18 mouse cellular contexts compared by ENCODE assay signal in the genomic region with DNA sequence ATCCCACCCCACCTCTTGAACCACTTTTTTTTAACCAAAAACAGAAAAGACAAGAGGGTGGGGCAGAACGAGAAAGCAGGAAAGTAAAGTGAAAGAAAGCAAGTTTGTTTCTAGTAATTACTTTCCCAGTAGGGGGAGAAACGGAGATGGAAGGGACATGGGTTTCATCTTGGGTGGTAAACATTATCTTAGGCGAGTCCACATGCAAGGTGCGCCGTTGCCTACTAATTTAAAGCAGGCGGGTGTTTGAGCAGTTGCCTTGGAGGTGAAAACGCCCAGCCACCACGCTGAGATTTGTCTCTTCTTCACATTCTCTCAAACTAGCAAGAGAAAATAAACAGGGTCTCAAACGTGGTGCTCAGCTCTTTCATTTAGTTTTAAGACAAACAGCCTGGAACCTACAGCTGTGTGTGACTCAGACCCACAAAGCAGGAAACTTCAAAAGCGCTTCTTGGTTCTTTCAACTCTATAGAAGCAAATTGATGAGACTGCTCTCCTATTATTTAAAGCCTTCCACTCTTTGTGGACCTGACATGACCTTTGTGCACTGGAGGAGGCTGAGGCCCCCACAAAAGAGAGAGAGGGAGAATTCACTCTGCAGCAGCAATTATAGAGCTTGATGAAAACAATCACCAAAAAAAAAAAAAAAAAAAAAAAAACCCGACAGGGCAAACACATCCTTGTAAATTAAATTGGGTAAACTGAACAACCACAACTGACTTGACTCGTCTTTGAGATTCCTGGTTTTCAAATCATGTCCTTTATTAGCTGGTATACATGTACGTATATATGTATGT.
DNase-seq lines count a peak whose midpoint lies in the region; ATAC-seq and TF ChIP-seq lines count a peak whose summit lies in the region.
"Had no signal": no experiment of that assay in that cellular context is flagged by ENCODE, and none has a peak within 500 bp of the region (broad histone marks: within the 10 kb centered on the region; RNA-seq: fewer than 3 reads in every experiment).

No protein-coding gene starts in this region.

- no peak overlapping the region for H3K9ac ChIP-seq in hindbrain, postnatal 0 days (replicated peaks; ENCODE audit: low read length)
- no peak overlapping the region; the same call in 1 of the 2 replicates for H3K9ac ChIP-seq in hindbrain, embryonic 16.5 days (ENCODE audit: low read depth, low read length)
- H3K9ac ChIP-seq in ES-E14 (ENCODE audit: insufficient read depth, low read depth, low read length, poor library complexity, severe bottlenecking): no peak overlapping the region
- no peak overlapping the region for H3K9ac ChIP-seq in neural tube, embryonic 11.5 days (ENCODE audit: low read length)
- H3K9ac ChIP-seq: kidney, embryonic 15.5 days; liver, embryonic 14.5 days had no signal

- no peaks in the 10 kb centered on the region for H3K27me3 ChIP-seq in hindbrain, postnatal 0 days (ENCODE audit: insufficient read depth, low read length)
- H3K27me3 ChIP-seq in hindbrain, embryonic 16.5 days (replicated peaks; ENCODE audit: control insufficient read depth, insufficient read depth, low read length): no peaks in the 10 kb centered on the region
- H3K27me3 ChIP-seq in neural tube, embryonic 11.5 days (ENCODE audit: control insufficient read depth, insufficient read depth, low read length): no peaks in the 10 kb centered on the region
- no peaks in the 10 kb centered on the region for H3K27me3 ChIP-seq in cerebellum, adult 2 months (ENCODE audit: control insufficient read depth, insufficient read depth, low read length)
- H3K27me3 ChIP-seq: kidney, embryonic 15.5 days had no signal

- TF ChIP-seq POLR2A in cerebellum, adult 2 months (IDR thresholded peaks at IDR 0.05; ENCODE audit: borderline replicate concordance, insufficient read depth, low read length): no peak

- H3K36me3 ChIP-seq in hindbrain, postnatal 0 days (ENCODE audit: insufficient read depth, low read length): no peaks in the 10 kb centered on the region
- H3K36me3 ChIP-seq in hindbrain, embryonic 16.5 days (ENCODE audit: control insufficient read depth, insufficient read depth, low read length): no peaks in the 10 kb centered on the region
- H3K36me3 ChIP-seq in ES-E14 (ENCODE audit: control insufficient read depth, insufficient read depth, low read length, poor library complexity, severe bottlenecking): no peaks in the 10 kb centered on the region
- no peaks in the 10 kb centered on the region for H3K36me3 ChIP-seq in neural tube, embryonic 11.5 days (ENCODE audit: control insufficient read depth, insufficient read depth, low read length)
- H3K36me3 ChIP-seq: kidney, embryonic 15.5 days had no signal

- H3K4me1 ChIP-seq in hindbrain, postnatal 0 days (ENCODE audit: insufficient read depth, low read length): peaks cover 5% of the 10 kb centered on the region; the same call in 1 of the 2 replicates
- peaks cover 3% of the 10 kb centered on the region for H3K4me1 ChIP-seq in hindbrain, embryonic 16.5 days (ENCODE audit: control insufficient read depth, insufficient read depth, low read depth, low read length)
- peaks cover 2 to 3% of the 10 kb centered on the region in 2 experiments; a peak in 2 of 4 replicates for H3K4me1 ChIP-seq in ES-E14 (ENCODE audit: control insufficient read depth in 2 of 2, insufficient read depth in 2 of 2, low read length in 2 of 2, poor library complexity in 1 of 2)
- H3K4me1 ChIP-seq in neural tube, embryonic 11.5 days (ENCODE audit: control insufficient read depth, insufficient read depth, low read length): peaks cover 6% of the 10 kb centered on the region
- H3K4me1 ChIP-seq in cerebellum, adult 2 months (ENCODE audit: control insufficient read depth, insufficient read depth, low read length): no peaks in the 10 kb centered on the region
- H3K4me1 ChIP-seq: kidney, embryonic 15.5 days had no signal

- 0 out of 2 replicates have a peak overlapping the region, but pooled peaks have one; percentile 5 for H3K4me2 ChIP-seq in hindbrain, postnatal 0 days (ENCODE audit: low read depth, low read length)
- H3K4me2 ChIP-seq in hindbrain, embryonic 16.5 days (ENCODE audit: low read length): no peak overlapping the region
- H3K4me2 ChIP-seq in neural tube, embryonic 11.5 days (ENCODE audit: low read depth): no peak overlapping the region
- H3K4me2 ChIP-seq: kidney, embryonic 15.5 days had no signal

- no peak overlapping the region for H3K4me3 ChIP-seq in hindbrain, postnatal 0 days (ENCODE audit: low read length)
- no peak overlapping the region for H3K4me3 ChIP-seq in hindbrain, embryonic 16.5 days (ENCODE audit: low read length)
- H3K4me3 ChIP-seq in ES-E14 (ENCODE audit: insufficient read depth in 1 of 2, low read depth in 1 of 2, low read length in 2 of 2, poor library complexity in 1 of 2, severe bottlenecking in 1 of 2): no peak overlapping the region
- no peak overlapping the region for H3K4me3 ChIP-seq in neural tube, embryonic 11.5 days (ENCODE audit: low read depth, low read length)
- H3K4me3 ChIP-seq in cerebellum, adult 2 months (replicated peaks; ENCODE audit: insufficient read depth, low read depth, low read length): no peak overlapping the region
- H3K4me3 ChIP-seq: erythroblast, embryonic 14.5 days; kidney, embryonic 15.5 days; layer of hippocampus, adult 2 months had no signal

- in situ Hi-C loops in ES-E14 (cut with MboI; ENCODE audit: low sequenced_read_pairs in 2 of 2, unreplicated experiment in 2 of 2): no loop called here

- no peaks in the 10 kb centered on the region for H3K9me3 ChIP-seq in hindbrain, postnatal 0 days (ENCODE audit: low read length)
- no peaks in the 10 kb centered on the region for H3K9me3 ChIP-seq in hindbrain, embryonic 16.5 days (ENCODE audit: control insufficient read depth, low read length)
- H3K9me3 ChIP-seq in ES-E14 (ENCODE audit: control insufficient read depth, insufficient read depth, low read depth, low read length): no peaks in the 10 kb centered on the region
- H3K9me3 ChIP-seq in neural tube, embryonic 11.5 days (ENCODE audit: control insufficient read depth, low read length): no peaks in the 10 kb centered on the region
- H3K9me3 ChIP-seq: kidney, embryonic 15.5 days had no signal

- DNase-seq in hindbrain, postnatal 0 days (ENCODE audit: low spot score): no peak
- peak; percentile 77 for DNase-seq in ES-E14 (ENCODE audit: low read depth, low spot score)
- peak; percentile 69 for DNase-seq in embryo, embryonic 10.5 days (ENCODE audit: low spot score)
- peak; percentile 48 for DNase-seq in neural tube, embryonic 11.5 days (ENCODE audit: low spot score)
- no peak for DNase-seq in heart, adult 8-10 months (ENCODE audit: low spot score)
- DNase-seq in cerebellum, adult 2 months: no peak
- DNase-seq: adrenal gland, postnatal 25 days; cerebellum, postnatal 36 days; left cerebral cortex, postnatal 4 days; lung, postnatal 10 days; right cerebral cortex, postnatal 14 days had no signal

- H3K27ac ChIP-seq in hindbrain, postnatal 0 days: no peak overlapping the region
- no peak overlapping the region for H3K27ac ChIP-seq in hindbrain, embryonic 16.5 days (ENCODE audit: low read depth, low read length)
- peak overlapping the region; percentile 74; the same call in 1 of the 2 replicates for H3K27ac ChIP-seq in ES-E14 (ENCODE audit: insufficient read depth, low read depth, low read length, poor library complexity, severe bottlenecking)
- H3K27ac ChIP-seq in neural tube, embryonic 11.5 days (ENCODE audit: low read depth, low read length): no peak overlapping the region
- H3K27ac ChIP-seq in cerebellum, adult 2 months (ENCODE audit: insufficient read depth, low read length): no peak overlapping the region
- H3K27ac ChIP-seq: kidney, embryonic 15.5 days; layer of hippocampus, adult 2 months; liver, embryonic 14.5 days had no signal

- 26% methylated on average over 13 of the region's 13 CpGs for WGBS in hindbrain, postnatal 0 days
- WGBS in hindbrain, embryonic 16.5 days: 13% methylated on average over 13 of the region's 13 CpGs
- 8% methylated on average over 13 of the region's 13 CpGs for WGBS in neural tube, embryonic 11.5 days
- 42% methylated on average over 13 of the region's 13 CpGs for WGBS in cerebellum, adult 2 months

- TF ChIP-seq CTCF in hindbrain, postnatal 0 days (IDR thresholded peaks at IDR 0.05; ENCODE audit: low read depth): no peak
- no peak for TF ChIP-seq CTCF in cerebellum, adult 2 months (IDR thresholded peaks at IDR 0.05; ENCODE audit: borderline replicate concordance, insufficient read depth, low read depth, low read length)

- ATAC-seq in hindbrain, postnatal 0 days: no peak
- no peak for ATAC-seq in hindbrain, embryonic 16.5 days
- peak; percentile 66 for ATAC-seq in neural tube, embryonic 11.5 days (ENCODE audit: insufficient read depth, low FRiP score, low TSS enrichment)
- no peak for ATAC-seq in activated CD4-positive, CD25-positive, alpha-beta regulatory T cell, adult 4 months
- ATAC-seq: Patski had no signal

TF ChIP-seq in ES-E14, 5 proteins besides CTCF, POLR2A, EP300 and RAD21:
- TF ChIP-seq ZNF384 (IDR thresholded peaks at IDR 0.05; ENCODE audit: low read depth, low read length) (peak; percentile 77), CHD2 (IDR thresholded peaks at IDR 0.05; ENCODE audit: low read depth, low read length) (no peak)

Comparison
In these comparisons a context has a peak if more than half of its experiments do, and no peak if none do; other contexts are left out.
1. DNase-seq: peak in ES-E14 (single experiment), embryo, embryonic 10.5 days (single experiment) and neural tube, embryonic 11.5 days (single experiment); none in hindbrain, postnatal 0 days (single experiment), heart, adult 8-10 months (single experiment) and cerebellum, adult 2 months (0 of 2).